Mouse (Mus musculus) liver, adult 2 months (tissue): Measurements from ENCODE around the gene Glyatl3.

Experiments
- CTCF ChIP-seq: fragments of 200-500 bp; IDR thresholded peaks from 2 replicates; pipeline ENCODE4 v1.5.1; 2011; ENCODE audit warnings: low read depth, low read length, control low read depth
- POLR2A ChIP-seq: fragments of 200-500 bp; IDR thresholded peaks from 2 replicates; pipeline ENCODE4 v1.6.1; 2011; ENCODE audit warnings: low read length, control low read depth; ENCODE audit not compliant: insufficient read depth; ENCODE audit errors: extremely low read depth

GRCm38 (mm10) chr17:40933985-40934384 is 19.8 kb upstream of the Glyatl3 start:
- TF ChIP-seq CTCF, result no peak
- TF ChIP-seq POLR2A, result no peak
